In the genomic region with DNA sequence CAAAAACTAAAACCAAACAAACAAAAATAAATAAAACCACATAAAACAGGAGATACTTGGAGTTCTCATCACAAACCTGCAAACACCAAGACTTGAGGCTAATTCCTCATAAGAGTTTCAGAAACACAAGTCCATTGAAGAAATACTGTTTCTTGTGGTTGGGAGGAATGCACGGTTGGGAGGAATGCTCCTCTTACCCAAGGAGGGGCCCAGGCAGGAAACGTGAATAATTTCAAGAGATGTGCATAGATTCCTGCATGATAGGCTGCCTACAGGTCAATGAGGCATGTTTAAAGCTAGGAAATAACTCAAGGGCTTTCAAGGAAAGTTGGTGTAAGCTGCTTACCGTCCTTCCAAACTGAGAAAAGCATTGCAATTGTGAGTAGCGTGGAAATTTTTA, we compare ENCODE assay signal across 16 mouse cellular contexts.
"Had no signal": no experiment of that assay in that cellular context is flagged by ENCODE, and none has a peak within 500 bp of the region (broad histone marks: within the 10 kb centered on the region; RNA-seq: fewer than 3 reads in every experiment).

No protein-coding gene starts in this region.

- H3K9me3 ChIP-seq: liver, embryonic 13.5 days; liver, embryonic 15.5 days; megakaryocyte, embryonic 14.5 days; midbrain, embryonic 12.5 days; neural tube, embryonic 12.5 days; stomach, embryonic 15.5 days had no signal

- H3K4me2 ChIP-seq: liver, embryonic 11.5 days; liver, embryonic 13.5 days; liver, embryonic 15.5 days; midbrain, embryonic 12.5 days; neural tube, embryonic 12.5 days; stomach, embryonic 15.5 days had no signal

- DNase-seq: liver; liver, embryonic 13.5 days; liver, postnatal 0 days; midbrain, embryonic 14.5 days; right cerebral cortex, postnatal 14 days; thymus, adult 2 months; thymus, postnatal 25 days; thymus, postnatal 4 days had no signal

- H3K4me1 ChIP-seq: neural tube, embryonic 12.5 days; stomach, embryonic 15.5 days had no signal

- H3K27me3 ChIP-seq: liver, embryonic 13.5 days; liver, embryonic 15.5 days; megakaryocyte, embryonic 14.5 days; midbrain, embryonic 12.5 days; neural tube, embryonic 12.5 days; stomach, embryonic 15.5 days had no signal

- ATAC-seq: liver, postnatal 0 days had no signal

- H3K36me3 ChIP-seq: liver, embryonic 13.5 days; liver, embryonic 15.5 days; midbrain, embryonic 12.5 days; neural tube, embryonic 12.5 days; stomach, embryonic 15.5 days had no signal

- H3K4me3 ChIP-seq: liver, embryonic 13.5 days; liver, embryonic 15.5 days; megakaryocyte, embryonic 14.5 days; midbrain, embryonic 12.5 days; neural tube, embryonic 12.5 days; stomach, embryonic 15.5 days had no signal

- H3K9ac ChIP-seq: liver, embryonic 13.5 days; liver, embryonic 15.5 days; liver, postnatal 0 days; midbrain, embryonic 12.5 days; neural tube, embryonic 12.5 days; stomach, embryonic 15.5 days had no signal

- H3K27ac ChIP-seq: liver, embryonic 13.5 days; liver, embryonic 15.5 days; macrophage; midbrain, embryonic 12.5 days; neural tube, embryonic 12.5 days; stomach, embryonic 15.5 days; stomach, postnatal 0 days had no signal
